Mouse (Mus musculus): ENCODE measurements around the gene Igdcc3.

DNA sequence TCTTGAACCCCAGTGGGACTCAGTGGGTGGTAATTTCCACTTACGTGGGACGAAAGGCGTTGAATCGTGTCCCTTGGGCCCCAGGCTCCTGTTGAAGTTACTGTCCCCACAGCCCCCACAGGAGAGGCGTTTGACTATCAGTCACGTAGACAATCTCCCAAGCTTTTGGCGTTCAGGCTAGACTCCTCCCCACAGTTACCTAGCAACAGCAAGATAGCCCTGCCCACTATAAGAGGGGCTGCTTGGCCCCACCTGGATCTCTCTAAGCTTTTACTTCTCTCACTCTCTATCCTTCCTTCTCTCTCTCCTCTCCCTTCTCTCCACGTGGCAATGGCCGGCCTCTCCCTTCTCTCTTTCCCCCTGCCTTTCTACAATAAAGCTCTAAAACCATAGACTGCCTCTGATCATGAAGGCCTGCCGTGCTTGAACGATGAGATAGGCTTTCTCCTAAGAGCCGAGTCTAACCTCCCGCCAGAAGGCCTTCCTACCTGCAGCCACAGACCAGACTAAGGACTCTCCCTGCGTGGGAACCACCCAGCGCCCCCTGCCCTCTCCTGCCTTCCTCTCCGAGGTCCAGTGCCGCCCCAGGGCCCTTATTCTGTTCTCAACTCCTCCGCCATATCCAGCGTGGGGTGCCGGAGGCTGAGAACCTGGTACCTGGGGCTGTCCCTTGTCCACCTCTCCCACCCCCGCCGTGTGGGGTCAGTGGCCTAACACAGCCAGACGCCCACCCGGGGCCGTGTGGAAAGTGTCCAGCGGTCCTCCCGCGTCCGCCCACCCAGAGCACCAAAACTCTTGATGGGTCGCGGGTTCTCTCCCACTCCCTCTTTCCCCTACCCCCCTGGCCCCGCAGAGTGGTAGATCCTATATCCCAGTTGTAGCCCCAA lies 67.5 kb downstream of the Igdcc3 start:
- no peak for TF ChIP-seq CTCF (IDR thresholded peaks at IDR 0.05; ENCODE audit: insufficient read depth, low read length)
- no peak for TF ChIP-seq POLR2A (IDR thresholded peaks at IDR 0.05; ENCODE audit: borderline replicate concordance, extremely low read depth, low read depth, low read length)
